Mouse (Mus musculus) bone marrow macrophage, adult 2 months (primary cell): ENCODE measurements around the gene Sp110.
"Not testable (repeated sequence)": the region's sequence is repeated elsewhere in the genome, so short reads cannot be mapped to it uniquely, and the experiment has no call there.

Experiments
- CTCF ChIP-seq: IDR thresholded peaks from 2 replicates; pipeline ENCODE4 v1.5.1; 2012; ENCODE audit warnings: low read depth, mild to moderate bottlenecking, low read length, moderate library complexity
- POLR2A ChIP-seq: IDR thresholded peaks from 2 replicates; pipeline ENCODE4 v1.6.1; 2012; ENCODE audit warnings: mild to moderate bottlenecking, low read depth, low read length, borderline replicate concordance

GRCm38 (mm10) chr1:85581518-85581917 lies 17.1 kb downstream of the Sp110 start:
- TF ChIP-seq CTCF, POLR2A: not testable (repeated sequence)
